Mouse (Mus musculus) olfactory bulb, adult 2 months (tissue): Measurements from ENCODE around the gene Tmem43.

Source experiments
- CTCF ChIP-seq: fragments of 200-500 bp; IDR thresholded peaks from 2 replicates; pipeline ENCODE4 v1.5.1; 2012; ENCODE audit warnings: low read depth, mild to moderate bottlenecking, low read length, moderate library complexity; ENCODE audit not compliant: insufficient read depth
- POLR2A ChIP-seq: fragments of 200-500 bp; IDR thresholded peaks from 2 replicates; pipeline ENCODE4 v1.6.1; 2012; ENCODE audit warnings: mild to moderate bottlenecking, low read depth, low read length, moderate library complexity; ENCODE audit not compliant: insufficient read depth

GRCm38 (mm10) chr6:91486736-91487453 lies 13.4 kb downstream of the Tmem43 start:
- no peak for TF ChIP-seq POLR2A
- TF ChIP-seq CTCF: no peak
